Mouse (Mus musculus): ENCODE measurements at regions not wholly inside any gene's neighbourhood (a gene's known extent, or its start where the extent isn't known, plus 50 kb on each side); places are given as distances from the start of the nearest gene placed in this dataset.

DNA sequence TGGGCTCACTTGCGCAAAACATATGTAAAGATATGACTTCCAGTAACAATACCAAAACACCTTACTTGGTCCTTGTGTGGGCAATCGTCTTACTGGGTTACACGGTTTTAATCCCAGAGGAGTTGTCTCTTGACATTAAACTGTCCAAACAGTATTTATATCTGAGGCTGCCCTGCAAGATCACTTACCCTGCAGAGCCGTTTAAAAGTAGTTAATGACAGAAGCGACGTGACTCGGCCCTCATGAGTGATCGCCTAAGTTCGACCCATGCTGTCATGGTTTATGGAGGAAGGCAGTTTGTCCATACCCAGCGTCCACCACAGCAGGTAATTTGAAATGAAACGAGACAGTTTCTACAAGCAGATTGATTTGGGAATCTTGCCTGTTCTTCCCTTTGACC is 90.3 kb downstream of the Zfp281 start:
- WGBS = 55% methylated on average over 11 of the region's 11 CpGs
- H3K4me1 ChIP-seq (ENCODE audit: control insufficient read depth, insufficient read depth, low read length) = peaks cover 3% of the 10 kb centered on the region
- H3K9me3 ChIP-seq (ENCODE audit: control insufficient read depth, low read length) = no peaks in the 10 kb centered on the region
- DNase-seq (ENCODE audit: low spot score) (no peak), ATAC-seq (ENCODE audit: low FRiP score, low read depth) (no peak)
- H3K4me2 ChIP-seq (replicated peaks; ENCODE audit: low read depth, low read length, severe bottlenecking) = no peak overlapping the region
- H3K4me3 ChIP-seq (replicated peaks; ENCODE audit: low read length) = no peak overlapping the region
- no peak overlapping the region for H3K9ac ChIP-seq (ENCODE audit: low read depth, low read length, severe bottlenecking)
- H3K36me3 ChIP-seq (ENCODE audit: control insufficient read depth, insufficient read depth, low read length) = no peaks in the 10 kb centered on the region
- H3K27me3 ChIP-seq (ENCODE audit: control insufficient read depth, insufficient read depth, low read length) = no peaks in the 10 kb centered on the region
- no peak for TF ChIP-seq POLR2A (IDR thresholded peaks at IDR 0.05; ENCODE audit: borderline replicate concordance, extremely low read depth, insufficient read depth, insufficient read length)
- H3K27ac ChIP-seq (replicated peaks; ENCODE audit: low read depth, low read length) = no peak overlapping the region

DNA sequence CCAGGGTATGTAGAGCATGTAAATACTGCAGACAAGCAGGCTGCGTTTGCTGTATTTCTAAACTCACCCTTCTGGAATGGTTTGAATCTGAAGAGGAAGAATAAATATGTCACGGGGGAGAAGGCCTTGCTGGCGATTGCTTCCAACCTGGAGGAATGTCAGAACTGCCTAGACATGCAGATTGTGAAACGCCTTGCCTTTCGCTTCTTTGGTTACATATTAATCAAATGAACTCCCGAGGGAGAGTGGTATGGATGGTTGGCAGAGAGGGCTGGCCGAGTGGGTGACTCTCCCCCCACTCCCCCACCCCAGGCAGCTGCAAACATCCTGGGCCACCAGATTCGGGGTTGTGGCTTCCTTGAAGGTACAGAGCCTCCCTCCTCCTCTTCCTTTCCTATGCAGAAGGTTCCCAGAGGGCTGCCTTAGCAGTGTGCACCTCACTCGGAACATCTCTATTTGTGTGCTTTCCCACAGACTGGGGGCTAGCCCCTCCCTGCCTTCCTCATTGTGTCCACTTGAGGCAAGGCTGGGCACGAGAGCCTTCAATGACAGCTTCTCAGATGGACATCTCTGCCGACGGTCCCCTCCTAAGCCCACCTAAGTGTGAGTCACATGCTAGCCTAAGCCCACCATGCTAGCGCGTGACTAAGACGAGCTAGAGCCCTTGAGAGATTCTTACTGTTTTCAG is 93.3 kb downstream of the Zfp281 start:
- DNase-seq (ENCODE audit: low spot score) (peak; percentile 40), ATAC-seq (ENCODE audit: low FRiP score, low read depth) (no peak)
- Histone ChIP-seq H3K9ac (ENCODE audit: low read depth, low read length, severe bottlenecking) (no peak overlapping the region), H3K27me3 (ENCODE audit: control insufficient read depth, insufficient read depth, low read length) (no peaks in the 10 kb centered on the region), H3K36me3 (ENCODE audit: control insufficient read depth, insufficient read depth, low read length) (no peaks in the 10 kb centered on the region), H3K4me2 (replicated peaks; ENCODE audit: low read depth, low read length, severe bottlenecking) (no peak overlapping the region), H3K9me3 (ENCODE audit: control insufficient read depth, low read length) (no peaks in the 10 kb centered on the region), H3K4me3 (replicated peaks; ENCODE audit: low read length) (no peak overlapping the region), H3K27ac (replicated peaks; ENCODE audit: low read depth, low read length) (no peak overlapping the region), H3K4me1 (ENCODE audit: control insufficient read depth, insufficient read depth, low read length) (peaks cover 3% of the 10 kb centered on the region)
- WGBS = 51% methylated on average over 15 of the region's 15 CpGs
- no peak for TF ChIP-seq POLR2A (IDR thresholded peaks at IDR 0.05; ENCODE audit: borderline replicate concordance, extremely low read depth, insufficient read depth, insufficient read length)

DNA sequence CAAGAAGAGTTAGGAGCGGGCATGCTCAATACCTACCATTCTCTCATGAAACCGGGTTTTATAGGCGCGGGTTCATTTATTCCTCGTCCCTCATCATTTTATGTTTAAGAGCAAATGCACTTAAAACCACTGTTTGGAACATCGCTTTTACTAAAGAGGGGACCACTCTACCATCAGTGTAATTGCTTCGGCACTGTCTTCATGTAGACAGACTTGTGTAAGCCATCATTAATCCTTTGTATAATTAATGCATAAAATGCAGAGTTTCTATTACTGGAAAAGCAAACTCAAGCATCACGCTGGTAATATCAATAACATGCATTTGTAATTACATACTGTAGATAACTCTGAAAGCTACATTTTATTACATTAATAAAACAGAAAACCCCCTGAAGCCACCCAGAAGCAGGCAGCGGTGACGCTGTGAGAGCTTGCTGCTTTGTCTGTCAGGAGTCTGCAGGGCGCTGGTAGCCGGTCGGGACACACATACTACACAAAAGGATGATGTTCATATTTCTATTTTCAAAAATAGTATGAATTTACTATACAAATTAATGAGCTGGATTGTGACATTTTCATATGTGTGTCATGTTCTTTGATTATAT is 99.2 kb downstream of the Zfp281 start:
- no peaks in the 10 kb centered on the region for H3K9me3 ChIP-seq (ENCODE audit: control insufficient read depth, low read length)
- H3K4me1 ChIP-seq (ENCODE audit: control insufficient read depth, insufficient read depth, low read length) = peaks cover 4% of the 10 kb centered on the region; the same call in 1 of the 2 replicates
- H3K27me3 ChIP-seq (ENCODE audit: control insufficient read depth, insufficient read depth, low read length) = no peaks in the 10 kb centered on the region
- no peak overlapping the region for H3K4me3 ChIP-seq (replicated peaks; ENCODE audit: low read length)
- no peaks in the 10 kb centered on the region for H3K36me3 ChIP-seq (ENCODE audit: control insufficient read depth, insufficient read depth, low read length)
- H3K4me2 ChIP-seq (replicated peaks; ENCODE audit: low read depth, low read length, severe bottlenecking) = no peak overlapping the region
- H3K27ac ChIP-seq (replicated peaks; ENCODE audit: low read depth, low read length) = no peak overlapping the region
- WGBS = 83% methylated on average over 13 of the region's 13 CpGs
- no peak overlapping the region for H3K9ac ChIP-seq (ENCODE audit: low read depth, low read length, severe bottlenecking)
- TF ChIP-seq POLR2A (IDR thresholded peaks at IDR 0.05; ENCODE audit: borderline replicate concordance, extremely low read depth, insufficient read depth, insufficient read length) = no peak
- DNase-seq (ENCODE audit: low spot score) = no peak
- no peak for ATAC-seq (ENCODE audit: low FRiP score, low read depth)

DNA sequence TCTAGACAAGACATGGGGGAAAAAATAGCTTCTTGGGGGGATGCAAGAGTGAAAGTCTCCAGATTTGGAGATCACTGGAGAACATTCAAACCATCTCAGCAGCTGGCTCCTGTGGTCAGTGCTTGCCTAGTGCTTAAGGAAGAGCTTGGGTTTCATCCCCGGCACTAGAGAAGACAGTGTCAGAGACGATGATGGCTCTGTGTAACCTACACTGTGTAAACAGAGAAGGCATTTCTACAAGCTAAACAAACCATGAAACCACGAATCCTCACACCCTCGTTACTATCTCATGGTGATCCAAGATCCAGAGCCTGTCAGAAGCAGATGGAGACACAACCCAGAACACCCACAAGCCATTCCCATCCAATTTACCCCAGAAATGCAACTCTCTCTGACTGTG is 100.5 kb downstream of the Zfp281 start:
- DNase-seq (ENCODE audit: low spot score) (no peak), ATAC-seq (ENCODE audit: low FRiP score, low read depth) (no peak)
- TF ChIP-seq POLR2A (IDR thresholded peaks at IDR 0.05; ENCODE audit: borderline replicate concordance, extremely low read depth, insufficient read depth, insufficient read length) = no peak
- no peak overlapping the region for H3K4me3 ChIP-seq (replicated peaks; ENCODE audit: low read length)
- no peak overlapping the region for H3K4me2 ChIP-seq (replicated peaks; ENCODE audit: low read depth, low read length, severe bottlenecking)
- H3K9ac ChIP-seq (ENCODE audit: low read depth, low read length, severe bottlenecking) = no peak overlapping the region
- no peaks in the 10 kb centered on the region for H3K36me3 ChIP-seq (ENCODE audit: control insufficient read depth, insufficient read depth, low read length)
- 32% methylated on average over 4 of the region's 4 CpGs for WGBS
- no peak overlapping the region for H3K27ac ChIP-seq (replicated peaks; ENCODE audit: low read depth, low read length)
- H3K9me3 ChIP-seq (ENCODE audit: control insufficient read depth, low read length) = no peaks in the 10 kb centered on the region
- peaks cover 4% of the 10 kb centered on the region; the same call in 1 of the 2 replicates for H3K4me1 ChIP-seq (ENCODE audit: control insufficient read depth, insufficient read depth, low read length)
- no peaks in the 10 kb centered on the region for H3K27me3 ChIP-seq (ENCODE audit: control insufficient read depth, insufficient read depth, low read length)

DNA sequence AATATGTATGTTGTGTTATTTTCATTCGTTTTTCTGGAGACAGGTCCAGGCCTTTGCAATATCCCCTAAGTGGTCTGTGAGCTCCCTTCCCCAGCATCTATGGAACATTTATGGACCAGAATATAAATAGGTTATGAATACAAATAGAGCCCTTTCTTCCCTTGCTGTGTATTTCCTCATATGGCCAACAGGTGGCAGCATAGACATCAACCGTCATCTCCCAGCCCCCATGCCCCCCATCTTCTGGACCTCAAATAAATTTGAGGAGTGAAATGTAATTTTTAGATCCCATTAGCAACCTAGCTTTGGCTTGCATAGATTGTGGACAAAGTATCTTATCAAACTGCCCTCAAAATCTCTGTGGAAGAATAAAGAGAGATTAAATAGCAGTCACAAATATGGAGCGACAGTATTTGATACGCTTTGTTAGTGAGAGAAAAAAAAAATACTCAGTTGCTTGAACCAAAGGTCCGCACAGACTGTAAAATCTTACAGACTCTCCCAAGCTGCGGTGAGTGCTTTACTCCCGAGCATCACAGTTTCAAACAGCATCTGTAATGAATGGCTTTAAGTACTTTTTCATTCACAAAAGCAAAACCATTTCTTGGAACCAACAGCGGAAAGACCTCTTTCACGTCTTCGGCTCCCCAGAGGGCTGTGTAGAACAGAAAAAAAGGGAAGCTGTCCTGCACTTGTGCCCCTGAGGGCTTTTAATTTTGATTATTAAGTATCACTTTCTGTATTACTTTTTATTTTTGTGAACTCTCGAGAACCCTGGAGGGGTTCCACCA is 101.6 kb downstream of the Zfp281 start:
- H3K27me3 ChIP-seq (ENCODE audit: control insufficient read depth, insufficient read depth, low read length) = no peaks in the 10 kb centered on the region
- no peaks in the 10 kb centered on the region for H3K9me3 ChIP-seq (ENCODE audit: control insufficient read depth, low read length)
- DNase-seq (ENCODE audit: low spot score) (peak; percentile 26), ATAC-seq (ENCODE audit: low FRiP score, low read depth) (no peak)
- H3K4me1 ChIP-seq (ENCODE audit: control insufficient read depth, insufficient read depth, low read length) = peaks cover 7% of the 10 kb centered on the region; the same call in 1 of the 2 replicates
- H3K36me3 ChIP-seq (ENCODE audit: control insufficient read depth, insufficient read depth, low read length) = no peaks in the 10 kb centered on the region
- WGBS = 49% methylated on average over 11 of the region's 11 CpGs
- TF ChIP-seq POLR2A (IDR thresholded peaks at IDR 0.05; ENCODE audit: borderline replicate concordance, extremely low read depth, insufficient read depth, insufficient read length) = no peak
- no peak overlapping the region for H3K4me3 ChIP-seq (replicated peaks; ENCODE audit: low read length)
- H3K4me2 ChIP-seq (replicated peaks; ENCODE audit: low read depth, low read length, severe bottlenecking) = no peak overlapping the region
- no peak overlapping the region for H3K9ac ChIP-seq (ENCODE audit: low read depth, low read length, severe bottlenecking)
- H3K27ac ChIP-seq (replicated peaks; ENCODE audit: low read depth, low read length) = no peak overlapping the region

Data from limb, embryonic 14.5 days (tissue).